Mouse (Mus musculus) cerebellum, adult 9-10 months (tissue): ENCODE measurements at regions not wholly inside any gene's neighbourhood (a gene's known extent, or its start where the extent isn't known, plus 50 kb on each side); places are given as distances from the start of the nearest gene placed in this dataset.
A peak's percentile ranks its signal among the peaks of the same experiment; 100 is the strongest.

Experiments
- DNase-seq: peaks from one replicate; pipeline ENCODE4 v3.0.0; 2022

GRCm38 (mm10) chr15:43926034-43926433, 3791.9 kb downstream of the 9330182O14Rik start:
- no peak for DNase-seq

- no peak for DNase-seq
Measured at GRCm38 (mm10) chr15:43933608-43934007, 3799.4 kb downstream of the 9330182O14Rik start.

- no peak for DNase-seq
Measured at GRCm38 (mm10) chr15:43940424-43940823, 3806.3 kb downstream of the 9330182O14Rik start.

DNA sequence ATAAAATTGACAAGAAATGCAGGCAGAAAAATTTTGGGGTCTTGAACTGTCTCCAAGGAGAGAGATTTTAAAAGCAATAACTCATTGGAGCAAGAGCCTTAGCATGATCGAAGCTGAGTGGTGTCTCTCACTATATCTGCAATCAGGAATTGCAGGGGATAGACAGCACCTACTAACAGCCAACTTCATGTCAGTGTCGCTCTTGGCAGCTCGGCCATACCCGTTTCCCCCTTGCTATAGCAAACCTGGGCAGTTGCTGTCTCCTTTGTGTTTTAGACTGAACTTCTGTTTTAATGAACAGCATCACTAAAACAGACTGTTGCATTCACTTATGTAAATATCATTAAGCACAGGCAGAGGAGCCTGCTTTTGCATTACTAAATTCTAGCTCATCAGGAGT, 3806.7 kb downstream of the 9330182O14Rik start:
- DNase-seq = no peak

DNA sequence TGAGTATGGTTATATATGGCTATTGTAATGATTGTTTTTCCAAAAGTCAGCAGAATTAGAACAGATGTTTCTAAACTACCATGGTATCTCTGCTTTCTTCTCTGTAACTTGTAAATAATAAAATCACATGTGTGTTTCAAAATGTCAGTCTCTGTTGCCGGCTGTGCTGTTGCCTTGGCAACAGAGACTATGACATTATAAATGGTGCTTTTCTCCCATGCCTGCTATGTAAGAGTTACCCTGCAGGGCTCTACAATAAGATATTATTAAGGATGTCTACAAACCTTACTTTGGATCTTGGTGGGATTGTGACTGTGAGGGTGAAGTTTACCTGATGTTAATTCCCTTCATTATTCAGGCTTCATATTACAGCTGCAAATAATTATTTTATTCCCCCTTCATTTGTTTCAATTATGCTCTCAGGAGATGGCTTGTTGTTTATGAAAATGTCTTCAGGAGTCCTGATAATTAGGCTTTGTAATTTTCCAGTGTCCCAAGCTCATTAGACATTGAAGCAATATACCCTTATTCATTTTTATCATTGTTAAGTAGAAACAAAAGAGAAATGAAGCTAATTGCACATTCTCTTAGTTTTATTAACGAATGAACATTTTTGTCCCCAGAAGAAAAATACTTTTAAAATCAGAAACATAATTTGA, 3808.0 kb downstream of the 9330182O14Rik start:
- DNase-seq = no peak

- no peak for DNase-seq
Measured at GRCm38 (mm10) chr15:43984991-43985390, 3850.8 kb downstream of the 9330182O14Rik start.

DNA sequence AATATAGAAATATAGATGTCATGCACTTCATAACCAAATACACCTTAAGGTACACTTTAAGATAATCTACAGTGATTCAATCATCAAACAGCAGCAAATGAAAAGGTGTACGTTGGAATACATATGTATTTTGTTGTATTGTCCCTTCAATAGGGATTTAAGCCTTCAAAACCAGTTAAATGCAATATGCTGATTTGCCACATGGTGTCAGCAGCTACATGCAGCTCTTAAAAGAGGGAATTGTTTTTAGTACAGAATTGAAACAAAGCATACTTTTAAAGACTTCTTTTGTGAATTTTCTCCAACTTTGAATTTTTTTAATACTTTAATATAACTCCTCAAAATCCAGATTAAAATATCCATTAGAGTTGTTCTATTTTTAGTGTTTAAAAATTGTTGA, 3857.1 kb downstream of the 9330182O14Rik start:
- peak; percentile 19 for DNase-seq

DNA sequence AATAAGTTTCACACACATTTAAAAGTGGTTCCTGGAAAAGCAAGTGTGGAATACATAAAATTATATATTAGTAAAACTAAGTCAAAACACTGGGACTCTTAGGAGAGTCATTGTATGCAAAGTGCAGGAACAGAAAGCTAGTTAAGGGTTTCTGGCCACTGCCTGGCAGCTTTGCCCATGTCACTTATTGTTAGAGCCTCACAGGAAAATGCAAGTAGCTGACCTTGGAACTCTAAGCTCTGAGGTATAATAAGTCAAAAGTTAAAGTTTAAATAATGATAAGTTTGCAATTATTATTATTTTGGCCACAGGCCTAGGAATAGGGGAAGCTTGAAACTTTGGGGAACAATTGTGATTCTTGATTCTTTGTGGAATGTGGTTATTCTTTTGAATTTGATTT, 3858.8 kb downstream of the 9330182O14Rik start:
- DNase-seq = no peak

- no peak for DNase-seq
Measured at GRCm38 (mm10) chr15:44026468-44027028, 3892.4 kb downstream of the 9330182O14Rik start.

GRCm38 (mm10) chr15:44035900-44036299, 3901.7 kb downstream of the 9330182O14Rik start:
- DNase-seq = no peak

- DNase-seq = no peak
Measured at GRCm38 (mm10) chr15:44037893-44038292, 3903.7 kb downstream of the 9330182O14Rik start.

DNA sequence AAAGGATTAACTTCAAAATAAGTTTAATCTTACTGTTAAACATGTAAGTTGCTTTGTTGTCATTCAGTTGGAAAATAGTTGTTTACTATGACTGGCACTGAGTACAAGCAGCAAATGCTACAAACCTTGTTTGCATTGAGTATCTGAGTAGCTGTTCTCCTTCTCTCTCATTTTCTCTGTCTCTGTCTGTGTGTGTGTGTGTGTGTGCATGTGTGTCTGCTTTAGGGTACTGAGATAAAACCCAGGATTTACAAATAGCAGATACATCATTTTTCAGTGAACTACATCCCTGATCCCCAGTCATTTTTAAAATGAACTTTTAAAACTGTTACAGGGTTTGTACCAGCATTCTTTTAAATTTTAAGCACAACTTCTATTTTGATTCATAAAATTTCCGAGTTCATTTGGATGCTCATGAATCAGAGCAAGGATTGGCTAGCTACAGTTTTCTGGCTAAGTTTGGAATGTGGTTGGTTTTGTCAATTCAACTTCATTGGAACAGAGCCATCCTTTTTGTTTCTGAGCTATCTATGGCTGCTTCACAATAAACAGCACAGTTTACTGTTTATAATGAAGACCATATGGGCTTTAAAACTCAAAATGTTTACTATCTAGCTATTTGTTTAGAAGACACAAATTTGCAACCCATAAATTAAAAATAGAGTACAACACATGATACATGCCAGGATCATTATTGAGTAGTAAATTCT, 3916.6 kb downstream of the 9330182O14Rik start:
- DNase-seq = no peak

- DNase-seq = no peak
Measured at GRCm38 (mm10) chr15:44064855-44065254, 3930.7 kb downstream of the 9330182O14Rik start.

DNA sequence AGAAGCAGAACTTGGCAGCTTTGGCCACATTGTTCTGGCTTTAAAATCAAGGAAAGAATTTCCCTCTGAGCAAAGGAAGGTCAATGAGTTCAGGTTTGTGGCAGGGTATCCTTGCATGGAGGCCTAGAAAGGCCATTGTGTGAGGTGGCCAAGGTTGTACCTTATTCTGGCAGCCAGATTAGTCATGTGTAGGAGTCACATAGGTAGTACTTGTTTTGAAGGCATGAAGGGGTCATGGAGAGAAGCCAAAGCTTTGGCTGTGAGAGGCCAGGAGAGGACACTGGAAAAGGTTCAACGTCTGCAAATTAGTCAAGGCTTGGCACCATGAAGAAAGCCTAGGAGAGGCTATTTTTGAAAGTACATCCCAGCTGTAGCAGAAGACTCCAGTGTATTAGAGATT, 3949.5 kb downstream of the 9330182O14Rik start:
- DNase-seq = no peak

DNA sequence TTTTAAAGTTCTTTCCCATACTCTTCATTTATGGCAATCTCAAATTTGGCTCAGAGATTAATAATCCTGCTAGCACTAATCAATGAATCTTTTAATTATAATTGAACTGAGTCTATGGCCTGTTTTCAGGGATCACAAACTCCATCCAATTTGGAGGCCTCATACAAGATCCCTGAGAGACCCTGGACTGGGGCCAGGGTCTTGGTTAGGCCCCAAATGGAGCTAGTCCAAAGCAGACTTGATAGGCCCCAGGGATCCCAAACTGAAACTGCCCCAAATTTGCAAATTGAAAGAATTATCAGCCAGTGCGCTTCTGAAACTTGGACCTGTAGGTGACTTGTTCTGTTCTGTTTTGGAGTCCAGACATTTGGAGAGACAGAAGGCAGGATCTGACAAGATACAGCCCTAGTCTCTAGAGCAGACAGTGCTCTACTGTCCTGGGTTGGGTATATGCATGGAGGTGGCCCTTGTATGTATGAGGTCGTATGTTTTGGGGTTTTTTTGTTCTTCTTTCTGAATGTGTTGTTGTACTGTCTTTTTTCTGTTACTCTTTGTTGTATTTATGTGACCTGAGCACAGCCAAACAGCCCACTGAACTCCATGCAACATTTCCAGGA, 3978.3 kb downstream of the 9330182O14Rik start:
- DNase-seq = no peak

GRCm38 (mm10) chr15:44134213-44134612, 4000.0 kb downstream of the 9330182O14Rik start:
- DNase-seq = peak; percentile 4
